Mouse (Mus musculus) liver, adult (tissue): ENCODE data around the gene Olfr740.

Experiments
- GATA4 ChIP-seq: IDR thresholded peaks from 2 replicates; pipeline ENCODE4 v1.6.1; 2014; ENCODE audit warnings: mild to moderate bottlenecking, low read length; ENCODE audit not compliant: insufficient replicate concordance

Olfr740 gene

DNA sequence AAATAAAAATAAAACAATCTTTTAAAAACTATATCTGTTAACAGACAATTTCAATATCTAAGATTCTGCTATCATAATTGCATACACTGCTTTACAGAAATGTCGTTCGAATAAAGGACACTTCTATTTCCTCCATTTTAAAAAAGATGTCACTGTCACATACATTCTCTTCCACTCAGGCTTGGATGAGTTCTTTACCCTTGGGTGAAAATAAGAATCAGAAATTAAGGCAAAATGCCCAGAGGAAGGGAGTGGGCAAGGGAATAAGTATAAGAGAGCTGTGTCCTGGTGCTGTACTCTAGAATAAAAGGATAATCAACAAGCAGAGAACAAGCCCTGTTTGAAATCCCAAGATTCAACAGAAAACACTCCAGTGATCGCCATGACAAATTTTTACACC is at the start of gene Olfr740:
Gene Olfr740 (plus strand): TSS at position 301 of the 400 bp plus-strand sequence.
- no peak for TF ChIP-seq GATA4

DNA sequence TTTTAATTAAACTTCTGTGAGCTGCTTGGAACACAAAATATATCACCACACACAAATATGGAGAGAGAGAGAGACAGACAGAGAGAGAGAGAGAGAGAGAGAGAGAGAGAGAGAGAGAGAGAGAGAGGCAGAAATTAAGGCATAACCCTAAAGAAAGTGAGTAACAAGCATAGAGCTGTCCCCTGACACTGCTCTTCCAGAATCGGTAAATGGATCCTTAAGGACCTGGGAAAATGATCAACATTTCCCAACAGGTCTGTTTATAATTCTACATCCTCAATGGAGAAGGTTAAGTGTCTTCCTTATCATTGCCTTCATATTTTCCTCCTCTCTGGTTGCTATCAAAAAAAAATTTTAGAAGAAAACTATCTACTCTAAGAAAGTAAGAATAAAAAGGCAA is 38.1 kb upstream of the Olfr740 start, which contains the start of gene Olfr738:
Gene Olfr738 (plus strand): TSS at position 301 of the 400 bp plus-strand sequence.
- no peak for TF ChIP-seq GATA4

DNA sequence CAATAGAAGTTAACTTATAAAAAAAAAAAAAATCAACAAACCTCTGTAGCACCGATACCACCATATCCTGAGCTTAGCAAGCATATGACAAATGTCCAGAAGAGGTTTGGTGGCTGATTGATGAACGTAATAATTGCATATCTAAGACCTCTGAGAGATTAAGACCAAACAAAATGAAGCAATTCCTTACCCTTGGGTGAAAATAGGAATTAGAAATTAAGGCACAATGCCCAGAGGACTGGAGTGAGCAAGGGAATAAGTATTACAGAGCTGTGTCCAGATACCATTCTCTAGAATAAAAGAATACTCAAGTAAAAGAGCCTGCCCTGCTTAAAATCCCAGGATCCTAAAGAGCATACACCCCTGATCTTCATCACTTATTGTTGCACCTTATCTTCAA is 27.0 kb upstream of the Olfr740 start, which contains the start of gene Olfr739:
Gene Olfr739 (plus strand): TSS at position 301 of the 400 bp plus-strand sequence.
- TF ChIP-seq GATA4, result no peak

DNA sequence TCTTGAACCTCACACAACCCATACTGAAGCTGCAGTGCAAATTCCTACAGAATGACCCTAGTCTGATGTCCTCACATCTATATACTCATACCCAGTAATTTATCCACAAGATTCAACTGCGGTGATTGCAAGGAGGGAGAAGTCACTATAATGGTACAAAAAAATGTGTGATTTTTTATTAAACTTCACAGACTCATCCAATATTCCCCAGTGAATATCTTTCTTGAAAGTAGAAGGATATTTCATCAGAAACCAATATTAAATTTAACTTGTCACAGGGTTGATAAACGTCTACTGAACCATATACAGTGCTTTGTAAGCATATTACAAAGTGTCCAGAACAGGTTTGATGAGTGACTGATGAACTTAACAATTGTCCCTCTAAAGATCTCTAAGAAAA is 27.1 kb downstream of the Olfr740 start, which contains the start of gene Olfr741:
Gene Olfr741 (plus strand): TSS at position 301 of the 400 bp plus-strand sequence.
- no peak for TF ChIP-seq GATA4

DNA sequence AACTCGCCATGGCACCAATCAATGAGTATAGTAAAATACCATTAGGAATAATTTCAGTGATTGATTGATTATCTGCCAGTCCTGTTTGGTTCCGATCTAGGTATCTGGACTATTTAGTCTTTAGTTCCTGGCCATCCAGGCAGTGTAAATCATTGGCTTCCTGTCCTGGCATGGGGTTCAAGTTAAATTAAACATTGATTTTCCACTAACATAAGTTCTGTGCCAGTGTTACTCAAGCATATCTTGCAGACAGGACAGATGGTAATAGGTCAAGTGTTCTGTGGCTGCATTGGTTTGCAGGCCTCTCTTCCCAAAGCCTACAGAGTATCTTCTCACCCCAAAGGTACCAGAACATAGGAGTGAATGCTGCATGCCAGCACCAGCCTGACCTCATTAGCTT is 33.1 kb downstream of the Olfr740 start:
- TF ChIP-seq GATA4, result no peak

DNA sequence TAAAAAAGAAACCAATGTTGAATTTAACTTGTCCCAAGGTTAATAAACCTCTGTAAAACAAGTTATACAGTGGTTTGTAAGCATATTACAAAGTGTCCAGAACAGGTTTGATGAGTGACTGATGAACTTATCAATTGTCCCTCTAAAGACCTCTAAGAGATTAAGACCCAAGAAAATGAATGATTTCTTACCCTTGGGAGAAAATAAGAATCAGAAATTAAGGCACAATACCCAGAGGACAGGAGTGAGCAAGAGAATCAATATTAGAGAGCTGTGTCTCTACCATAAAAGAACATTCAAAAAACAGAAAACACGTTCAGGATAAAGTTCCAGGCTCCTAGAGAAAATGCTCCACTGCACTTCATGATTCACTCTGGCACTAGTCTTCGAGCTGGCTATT is 58.0 kb downstream of the Olfr740 start, which contains the start of gene Olfr742:
Gene Olfr742 (plus strand): TSS at position 301 of the 400 bp plus-strand sequence.
- TF ChIP-seq GATA4, result no peak
